Mouse (Mus musculus) B cell, adult 67 days (primary cell): Measurements from ENCODE around the gene Trhr2. TPM values are rescaled to one million over a fixed set of nuclear protein-coding genes. Genes with fewer than 3 reads are reported as not detected.

ENCODE experiments used
- total RNA-seq, 2 experiments: library from RNA; stranded (reverse); gene quantifications; 4 replicates each; pipeline ENCODE4 v1.2.4; 2023

The Trhr2 gene
- total RNA-seq = not detected

DNA sequence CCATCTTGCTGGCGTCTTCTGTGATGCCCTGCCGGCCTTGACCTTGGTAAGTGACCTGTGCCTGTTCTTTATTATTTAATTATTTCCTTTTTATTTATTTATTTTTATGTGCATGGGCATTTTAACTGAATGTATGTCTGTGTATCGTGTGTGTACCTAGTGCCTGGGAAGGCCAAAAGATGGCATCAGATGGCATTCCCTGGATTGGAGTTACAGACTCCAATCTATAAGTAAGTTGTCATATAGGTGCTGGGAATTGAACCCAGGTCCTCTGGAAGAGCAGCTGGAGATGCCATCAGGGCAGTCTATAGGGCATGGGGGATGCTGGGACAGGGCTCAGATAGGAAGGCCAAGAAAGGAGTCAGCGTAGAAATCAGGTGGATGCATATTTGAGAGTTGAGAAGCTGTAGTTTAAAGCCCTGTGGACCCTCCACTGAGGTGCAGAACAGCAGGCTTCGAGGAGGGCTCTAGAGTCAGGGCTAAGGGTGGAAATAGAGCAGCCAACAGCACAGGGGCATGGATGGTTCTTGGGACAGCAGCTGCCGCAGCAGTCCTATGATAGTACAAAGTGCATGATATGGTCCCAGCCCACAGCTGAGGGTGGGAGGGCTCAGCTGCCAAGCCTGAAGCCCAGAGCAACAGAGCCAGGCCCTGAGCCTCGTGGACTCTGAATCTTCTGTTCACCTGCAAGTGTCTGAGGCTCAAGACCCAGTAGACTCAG, at the start of gene Trhr2:
Gene Trhr2, minus strand, starts transcription at position 51 of the 721 bp plus-strand sequence.

DNA sequence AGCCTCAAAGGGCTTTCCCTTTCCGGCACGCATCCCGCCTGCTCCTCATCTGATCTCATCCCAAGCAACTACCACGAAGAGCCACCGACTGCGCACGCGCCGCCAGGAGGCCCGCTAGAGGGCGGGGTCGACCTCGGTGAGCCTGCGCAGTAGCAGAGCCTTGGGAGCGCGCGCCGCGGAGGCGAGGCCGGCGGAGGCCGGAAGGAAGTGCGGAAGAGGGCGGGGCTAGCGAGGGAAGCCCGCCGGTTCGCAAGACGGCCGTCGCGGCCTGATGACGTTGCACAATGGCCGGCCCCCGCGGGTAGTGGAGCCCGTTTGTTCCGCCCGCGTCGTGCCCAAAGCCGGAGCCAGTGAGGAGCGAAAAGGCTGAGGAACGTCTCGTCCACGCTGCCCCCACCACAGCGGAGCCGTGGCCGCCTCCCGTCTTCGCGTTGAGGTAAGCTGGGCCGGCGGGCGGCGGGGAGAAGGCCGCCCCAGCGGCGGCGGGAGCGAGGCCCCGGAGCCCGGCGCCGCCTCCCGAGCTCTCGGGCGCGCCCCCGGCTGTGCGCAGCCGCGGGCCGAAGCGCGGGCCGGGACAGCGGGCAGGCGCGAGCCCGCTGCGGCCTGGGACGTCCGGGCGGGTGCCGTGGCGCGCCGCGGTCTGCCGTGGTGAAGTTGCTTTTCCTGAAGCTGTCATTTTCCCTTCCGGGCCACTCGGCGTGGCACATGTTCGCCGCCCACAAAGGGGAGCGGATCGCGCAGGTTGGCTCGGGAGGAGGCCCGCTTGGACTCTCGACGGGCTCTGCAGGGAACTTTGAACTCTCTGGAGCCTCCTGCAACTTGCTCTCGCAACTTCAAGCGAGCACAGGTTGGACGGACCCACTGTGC, 16.1 kb upstream of the Trhr2 start, which contains the start of gene Zc3h18:
Gene Zc3h18, plus strand, starts transcription at position 245 of the 867 bp plus-strand sequence.

Other genes with a start within 250 kb of the Trhr2 start
- 10 to 100 TPM; 23.4 to 23.5 TPM for gene Zfpm1, start 78.6 kb downstream of the Trhr2 start, total RNA-seq
- gene Zc3h18, start 15.9 kb upstream of the Trhr2 start, total RNA-seq = 100 to 1,000 TPM; 104 to 105 TPM
- 1 to 10 TPM in 1 of 2 experiments, under 1 TPM in 1; 0.81 to 1.4 TPM for gene Il17c, start 61.3 kb upstream of the Trhr2 start, total RNA-seq
- gene Cyba, start 72.2 kb upstream of the Trhr2 start, total RNA-seq = 100 to 1,000 TPM; 297 to 328 TPM
- 1 to 10 TPM; 7.6 to 8.2 TPM for gene Mvd, start 82.7 kb upstream of the Trhr2 start, total RNA-seq
- 1 to 10 TPM in 1 of 2 experiments, under 1 TPM in 1; 0.87 to 2.5 TPM for gene Snai3, start 100.0 kb upstream of the Trhr2 start, total RNA-seq
- gene Rnf166, start 115.3 kb upstream of the Trhr2 start, total RNA-seq = 10 to 100 TPM; 40.6 to 41.7 TPM
- gene Ctu2, start 115.4 kb upstream of the Trhr2 start, total RNA-seq = 10 to 100 TPM; 66.0 to 71.3 TPM
- 10 to 100 TPM; 51.2 to 62.3 TPM for gene Piezo1, start 190.6 kb upstream of the Trhr2 start, total RNA-seq
- 100 to 1,000 TPM; 117 to 146 TPM for gene Cdt1, start 207.3 kb upstream of the Trhr2 start, total RNA-seq
- gene Aprt, start 216.2 kb upstream of the Trhr2 start, total RNA-seq = 10 to 100 TPM; 77.0 to 79.4 TPM